Mouse (Mus musculus) midbrain, embryonic 14.5 days (tissue): ENCODE results near the gene Rab5if. TPM values are rescaled to one million over a fixed set of nuclear protein-coding genes. Genes with fewer than 3 reads are reported as not detected.

Experiments
- ATAC-seq: fragments of 200-750 bp; cut with Nextera tagmentation; 2 replicates; pipeline ENCODE4 v1.8.0; 2017; ENCODE audit warnings: moderate number of reproducible peaks, moderate library complexity; ENCODE audit not compliant: low FRiP score, low TSS enrichment
- DNase-seq: peaks from one replicate; pipeline ENCODE4 v3.0.0-alpha.2; 2015
- H3K27ac ChIP-seq: fragments of 300-500 bp; sonication (generic); replicated peaks from 2 replicates; pipeline ENCODE4 v1.5.1; 2014; ENCODE audit warnings: mild to moderate bottlenecking, low read depth, low read length, moderate library complexity
- H3K27me3 ChIP-seq: fragments of 300-500 bp; sonication (generic); 2 replicates; pipeline ENCODE4 v1.6.1; 2014; ENCODE audit warnings: low read length, control low read depth, mixed read lengths; ENCODE audit not compliant: control insufficient read depth, insufficient read depth
- H3K36me3 ChIP-seq: fragments of 300-500 bp; sonication (generic); 2 replicates; pipeline ENCODE4 v1.6.1; 2014; ENCODE audit warnings: low read length, control low read depth; ENCODE audit not compliant: control insufficient read depth, insufficient read depth
- H3K4me1 ChIP-seq: fragments of 300-500 bp; sonication (generic); 2 replicates; pipeline ENCODE4 v1.6.1; 2014; ENCODE audit warnings: mild to moderate bottlenecking, antibody characterized with exemption, low read length, control low read depth; ENCODE audit not compliant: control insufficient read depth, insufficient read depth
- H3K4me2 ChIP-seq: fragments of 300-500 bp; sonication (generic); 2 replicates; pipeline ENCODE4 v1.6.1; 2014; ENCODE audit warnings: mild to moderate bottlenecking, low read length, moderate library complexity
- H3K4me3 ChIP-seq: fragments of 300-500 bp; sonication (generic); replicated peaks from 2 replicates; pipeline ENCODE4 v1.5.1; 2014; ENCODE audit warnings: low read depth, low read length
- H3K9ac ChIP-seq: fragments of 300-500 bp; sonication (generic); replicated peaks from 2 replicates; pipeline ENCODE4 v1.6.1; 2014; ENCODE audit warnings: mild to moderate bottlenecking, low read length, moderate library complexity
- H3K9me3 ChIP-seq: fragments of 300-500 bp; sonication (generic); 2 replicates; pipeline ENCODE4 v1.6.1; 2016; ENCODE audit warnings: low read length, control low read depth, mixed read lengths; ENCODE audit not compliant: control insufficient read depth
- WGBS: fragments of 180-500 bp; shearing (Covaris S2); extraction: QIAGEN DNeasy Blood & Tissue Kit; methylation state at CpG from one replicate; pipeline ENCODE4 v1.1.7; 2014; 5-methylcytosine and 5-hydroxymethylcytosine counted together
- polyA plus RNA-seq: library from polyadenylated mRNA; unstranded; fragments of >200 nt; fragmentation: Nextera tagmentation; extraction: Ambion mirVana; gene quantifications from 2 replicates; pipeline ENCODE4 v1.2.1, GENCODE M21; 2014

The Rab5if gene
- polyA plus RNA-seq, 1 experiment from 2014 or later: 169 TPM

GRCm38 (mm10) chr2:156887017-156887416 is 24.1 kb downstream of the Rab5if start, which contains the start of gene Sla2:
Gene Sla2, minus strand, starts transcription at chr2:156887192.
- no peak within 1 kb of the TSS for H3K9ac ChIP-seq
- WGBS: 67% methylated on average over 6 of the region's 6 CpGs

GRCm38 (mm10) chr2:156888490-156888889 is 25.6 kb downstream of the Rab5if start:
- ATAC-seq (no peak), DNase-seq (no peak)
- H3K4me2 ChIP-seq: no peak overlapping the region
- no peak overlapping the region for H3K4me3 ChIP-seq
- H3K27ac ChIP-seq: no peak overlapping the region
- H3K36me3 ChIP-seq: no peaks in the 10 kb centered on the region
- no peaks in the 10 kb centered on the region for H3K27me3 ChIP-seq
- H3K4me1 ChIP-seq: peaks cover 11% of the 10 kb centered on the region; the same call in 1 of the 2 replicates
- WGBS: 77% methylated on average over 3 of the region's 3 CpGs
- H3K9me3 ChIP-seq: no peaks in the 10 kb centered on the region
- no peak overlapping the region for H3K9ac ChIP-seq

More at GRCm38 (mm10) chr2:156887017-156887416, 24.1 kb downstream of the Rab5if start, which contains the start of gene Sla2:
- Histone ChIP-seq H3K4me3 (no peak within 1 kb of the TSS), H3K27ac (no peak within 1 kb of the TSS), H3K36me3 (no peaks in the 10 kb centered on the region), H3K4me2 (no peak within 1 kb of the TSS), H3K27me3 (no peaks in the 10 kb centered on the region), H3K9me3 (no peaks in the 10 kb centered on the region), H3K4me1 (0 out of 2 replicates have a peak, but pooled peaks cover 5% of the 10 kb centered on the region)
- no peak for DNase-seq
- ATAC-seq: no peak

GRCm38 (mm10) chr2:156892240-156892639 is 29.3 kb downstream of the Rab5if start:
- Histone ChIP-seq H3K27ac (no peak overlapping the region), H3K9ac (no peak overlapping the region), H3K4me1 (peaks cover 11% of the 10 kb centered on the region; the same call in 1 of the 2 replicates), H3K9me3 (no peaks in the 10 kb centered on the region), H3K4me3 (no peak overlapping the region), H3K36me3 (no peaks in the 10 kb centered on the region), H3K27me3 (no peaks in the 10 kb centered on the region), H3K4me2 (no peak overlapping the region)
- ATAC-seq (no peak), DNase-seq (peak; percentile 80)
- WGBS: 16% methylated on average over 3 of the region's 3 CpGs

GRCm38 (mm10) chr2:156892821-156893220 is 29.9 kb downstream of the Rab5if start:
- WGBS: 64% methylated on average over 6 of the region's 6 CpGs
- Histone ChIP-seq H3K4me1 (peaks cover 11% of the 10 kb centered on the region; the same call in 1 of the 2 replicates), H3K9ac (no peak overlapping the region), H3K27ac (no peak overlapping the region), H3K27me3 (no peaks in the 10 kb centered on the region), H3K4me2 (no peak overlapping the region), H3K9me3 (no peaks in the 10 kb centered on the region), H3K36me3 (no peaks in the 10 kb centered on the region), H3K4me3 (no peak overlapping the region)
- ATAC-seq (no peak), DNase-seq (no peak)

GRCm38 (mm10) chr2:156894496-156895265 is 31.8 kb downstream of the Rab5if start:
- Histone ChIP-seq H3K36me3 (no peaks in the 10 kb centered on the region), H3K9me3 (no peaks in the 10 kb centered on the region), H3K4me2 (no peak overlapping the region), H3K4me1 (peaks cover 11% of the 10 kb centered on the region; the same call in 1 of the 2 replicates), H3K27me3 (no peaks in the 10 kb centered on the region), H3K9ac (no peak overlapping the region), H3K27ac (no peak overlapping the region), H3K4me3 (no peak overlapping the region)
- ATAC-seq (no peak), DNase-seq (no peak)
- 84% methylated on average over 15 of the region's 15 CpGs for WGBS

GRCm38 (mm10) chr2:156896384-156896914 is 33.5 kb downstream of the Rab5if start:
- H3K27ac ChIP-seq: no peak overlapping the region
- H3K9me3 ChIP-seq: no peaks in the 10 kb centered on the region
- no peaks in the 10 kb centered on the region for H3K27me3 ChIP-seq
- DNase-seq (no peak), ATAC-seq (no peak)
- WGBS: 79% methylated on average over 9 of the region's 9 CpGs
- H3K4me3 ChIP-seq: no peak overlapping the region
- no peak overlapping the region for H3K9ac ChIP-seq
- H3K4me1 ChIP-seq: peaks cover 11% of the 10 kb centered on the region; the same call in 1 of the 2 replicates
- H3K4me2 ChIP-seq: no peak overlapping the region
- H3K36me3 ChIP-seq: no peaks in the 10 kb centered on the region

- ATAC-seq (no peak), DNase-seq (no peak)
- H3K4me3 ChIP-seq: no peak overlapping the region
- H3K4me2 ChIP-seq: no peak overlapping the region
- H3K9me3 ChIP-seq: no peaks in the 10 kb centered on the region
- no peak overlapping the region for H3K9ac ChIP-seq
- H3K4me1 ChIP-seq: peaks cover 6% of the 10 kb centered on the region; the same call in 1 of the 2 replicates
- 85% methylated on average over 9 of the region's 9 CpGs for WGBS
- H3K36me3 ChIP-seq: no peaks in the 10 kb centered on the region
- H3K27ac ChIP-seq: no peak overlapping the region
- no peaks in the 10 kb centered on the region for H3K27me3 ChIP-seq
Measured at GRCm38 (mm10) chr2:156897034-156897433, 34.1 kb downstream of the Rab5if start.

GRCm38 (mm10) chr2:156898374-156898773 is 35.4 kb downstream of the Rab5if start:
- Histone ChIP-seq H3K9me3 (no peaks in the 10 kb centered on the region), H3K27ac (no peak overlapping the region), H3K4me1 (no peaks in the 10 kb centered on the region), H3K27me3 (no peaks in the 10 kb centered on the region), H3K36me3 (no peaks in the 10 kb centered on the region), H3K9ac (no peak overlapping the region), H3K4me3 (no peak overlapping the region), H3K4me2 (no peak overlapping the region)
- WGBS: 77% methylated on average over 4 of the region's 4 CpGs
- no peak for DNase-seq
- ATAC-seq: no peak

GRCm38 (mm10) chr2:156899184-156899583 is 36.3 kb downstream of the Rab5if start:
- H3K4me3 ChIP-seq: no peak overlapping the region
- no peak overlapping the region for H3K4me2 ChIP-seq
- 73% methylated on average over 4 of the region's 4 CpGs for WGBS
- H3K9ac ChIP-seq: no peak overlapping the region
- H3K4me1 ChIP-seq: no peaks in the 10 kb centered on the region
- no peaks in the 10 kb centered on the region for H3K36me3 ChIP-seq
- ATAC-seq: no peak
- H3K9me3 ChIP-seq: no peaks in the 10 kb centered on the region
- no peaks in the 10 kb centered on the region for H3K27me3 ChIP-seq
- no peak overlapping the region for H3K27ac ChIP-seq
- DNase-seq: no peak
